Mouse (Mus musculus): ENCODE data around the gene Tgfb1. TPM values are rescaled to one million over a fixed set of nuclear protein-coding genes. Genes with fewer than 3 reads are reported as not detected.
A peak's percentile ranks its signal among the peaks of the same experiment; 100 is the strongest.

Tgfb1 gene
- polyA plus RNA-seq, 1 experiment from 2014 or later = 1.6 TPM

DNA sequence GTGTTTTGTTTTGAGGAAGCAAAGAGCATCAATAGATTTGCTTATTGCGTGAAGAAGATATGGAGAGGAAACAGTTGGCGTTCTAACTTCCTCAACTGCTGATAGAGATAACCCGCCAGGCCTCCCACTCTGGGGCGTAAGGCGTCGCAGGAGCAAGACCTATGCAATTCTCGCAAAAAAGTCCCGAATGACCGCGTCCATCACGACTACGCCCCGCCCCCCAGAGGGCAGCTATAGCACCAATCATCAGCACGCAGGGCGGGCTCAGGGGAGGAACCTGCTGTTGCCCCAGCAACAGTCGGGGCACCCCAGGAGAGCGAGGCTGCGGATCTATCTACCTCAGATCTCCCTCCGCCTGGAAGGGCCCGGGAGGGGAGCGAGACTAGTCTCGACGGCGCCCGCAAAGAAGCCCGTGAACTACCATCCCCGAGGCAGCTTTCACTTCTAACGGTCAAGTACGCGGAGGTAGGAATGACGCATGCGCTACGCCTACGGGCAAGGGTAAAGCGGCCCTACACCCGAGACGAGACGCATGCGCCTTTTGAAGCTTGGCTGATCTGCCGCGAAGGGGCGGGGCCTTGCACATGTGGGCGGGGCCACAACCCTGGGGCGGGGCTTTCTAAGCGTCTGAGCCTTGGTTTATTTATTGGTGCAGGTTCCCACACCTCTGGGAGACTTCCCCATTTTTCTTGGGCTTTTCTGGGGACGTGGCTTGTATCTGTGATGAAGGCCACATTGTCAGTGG, 6.1 kb upstream of the Tgfb1 start, which contains the start of gene B9d2:
B9d2 (plus strand) TSS at position 267 of the 745 bp plus-strand sequence.
- Histone ChIP-seq H3K4me3 (ENCODE audit: low read depth, low read length) (peak within 1 kb of the TSS; percentile 51), H3K27me3 (ENCODE audit: control insufficient read depth, insufficient read depth, low read length) (peaks cover 9% of the 10 kb centered on the region), H3K9ac (ENCODE audit: low read length) (peak within 1 kb of the TSS; percentile 58), H3K9me3 (ENCODE audit: control insufficient read depth, low read length) (no peaks in the 10 kb centered on the region), H3K4me2 (ENCODE audit: low read depth) (peak within 1 kb of the TSS; percentile 26), H3K36me3 (ENCODE audit: control insufficient read depth, insufficient read depth, low read length) (no peaks in the 10 kb centered on the region), H3K27ac (ENCODE audit: low read depth, low read length) (peak within 1 kb of the TSS; percentile 71), H3K4me1 (ENCODE audit: control insufficient read depth, insufficient read depth, low read length) (peaks cover 3% of the 10 kb centered on the region)
- ATAC-seq (ENCODE audit: insufficient read depth, low FRiP score, low TSS enrichment) (peak; percentile 96), DNase-seq (ENCODE audit: low spot score) (peak; percentile 95)
- under 1% methylated on average over 45 of the region's 46 CpGs for WGBS

DNA sequence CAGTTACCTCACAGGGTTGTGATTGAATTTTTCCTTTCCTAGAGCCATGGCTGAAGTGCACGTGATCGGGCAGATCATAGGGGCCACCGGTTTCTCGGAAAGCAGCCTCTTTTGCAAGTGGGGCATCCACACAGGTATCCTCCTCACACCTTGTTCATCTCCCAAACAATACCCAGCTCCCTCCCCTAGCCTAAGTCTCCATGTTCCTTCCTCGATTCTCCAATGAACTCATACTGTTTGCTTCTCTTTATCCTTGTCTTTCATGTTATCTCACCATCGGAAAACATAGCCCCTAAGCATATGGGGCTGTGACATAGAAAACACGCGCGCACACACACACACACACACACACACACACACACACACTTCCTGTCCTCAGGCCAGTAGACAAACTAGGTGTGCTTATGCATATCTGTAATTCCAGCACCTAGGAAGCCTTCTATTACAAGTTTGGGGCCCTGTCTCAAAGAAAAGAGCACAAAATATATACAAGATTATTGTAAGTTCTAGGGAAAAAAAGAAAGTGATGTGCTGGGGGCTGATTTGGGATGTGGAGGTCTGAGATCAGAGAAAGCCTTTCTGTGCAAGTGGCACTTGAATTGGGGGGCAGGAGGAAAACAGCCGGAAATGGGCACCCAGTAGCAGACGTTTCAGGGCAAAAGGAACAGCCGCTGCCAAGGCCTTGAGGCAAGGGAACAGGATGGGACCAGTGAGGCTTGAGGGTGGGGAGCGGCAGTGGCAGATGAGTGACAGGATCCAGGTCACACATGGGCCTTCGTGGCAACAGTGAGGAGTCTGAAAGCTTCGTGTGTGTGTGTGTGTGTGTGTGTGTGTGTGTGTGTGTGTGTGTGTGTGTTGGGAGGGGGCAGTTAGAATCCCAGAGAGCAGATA, 5.2 kb upstream of the Tgfb1 start:
- Histone ChIP-seq H3K4me1 (ENCODE audit: control insufficient read depth, insufficient read depth, low read length) (peaks cover 3% of the 10 kb centered on the region), H3K9ac (ENCODE audit: low read length) (no peak overlapping the region), H3K36me3 (ENCODE audit: control insufficient read depth, insufficient read depth, low read length) (no peaks in the 10 kb centered on the region), H3K27ac (ENCODE audit: low read depth, low read length) (no peak overlapping the region), H3K4me3 (ENCODE audit: low read depth, low read length) (peak overlapping the region; percentile 51; the same call in 1 of the 2 replicates), H3K27me3 (ENCODE audit: control insufficient read depth, insufficient read depth, low read length) (peaks cover 12% of the 10 kb centered on the region), H3K4me2 (ENCODE audit: low read depth) (no peak overlapping the region), H3K9me3 (ENCODE audit: control insufficient read depth, low read length) (no peaks in the 10 kb centered on the region)
- DNase-seq (ENCODE audit: low spot score) (no peak), ATAC-seq (ENCODE audit: insufficient read depth, low FRiP score, low TSS enrichment) (no peak)
- WGBS = 67% methylated on average over 15 of the region's 15 CpGs

DNA sequence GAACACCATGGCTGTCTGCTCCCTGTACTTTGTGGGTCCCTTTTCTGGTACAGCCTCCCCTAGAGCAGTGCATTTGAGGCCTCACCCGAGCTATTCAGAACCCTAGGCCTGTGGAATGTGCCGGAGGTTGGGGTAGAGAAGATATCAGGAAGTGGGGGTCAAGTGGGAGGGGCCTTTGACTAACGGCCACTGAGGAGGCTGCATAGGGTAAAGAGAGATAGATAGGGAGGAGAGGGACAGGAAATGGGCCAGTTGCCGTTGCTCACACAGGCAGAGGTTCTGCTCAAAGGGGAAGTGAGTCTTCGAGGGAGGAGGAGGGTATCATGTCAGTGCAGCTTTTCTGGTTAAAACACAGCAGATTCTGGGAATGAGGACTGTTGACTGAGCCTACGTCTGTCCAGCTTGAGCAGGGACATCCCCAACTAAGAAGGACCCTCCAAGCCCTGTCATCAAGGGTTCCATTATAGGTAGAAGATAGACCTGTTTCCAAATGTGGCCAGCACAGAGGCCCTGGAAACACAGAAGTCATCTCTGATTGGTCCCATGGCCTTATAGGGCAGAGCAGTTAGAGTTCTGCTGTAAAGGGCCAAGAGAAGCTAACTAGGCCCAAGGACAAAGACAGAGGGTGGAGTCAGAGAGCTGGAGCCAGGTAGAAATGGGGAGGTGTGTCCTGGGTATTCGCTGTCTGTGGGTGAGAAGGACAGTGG, 3.2 kb upstream of the Tgfb1 start:
- Histone ChIP-seq H3K4me2 (ENCODE audit: low read depth) (no peak overlapping the region), H3K4me3 (ENCODE audit: low read depth, low read length) (no peak overlapping the region), H3K36me3 (ENCODE audit: control insufficient read depth, insufficient read depth, low read length) (no peaks in the 10 kb centered on the region), H3K9ac (ENCODE audit: low read length) (no peak overlapping the region), H3K4me1 (ENCODE audit: control insufficient read depth, insufficient read depth, low read length) (peaks cover 5% of the 10 kb centered on the region), H3K9me3 (ENCODE audit: control insufficient read depth, low read length) (no peaks in the 10 kb centered on the region), H3K27me3 (ENCODE audit: control insufficient read depth, insufficient read depth, low read length) (peaks cover 32% of the 10 kb centered on the region), H3K27ac (ENCODE audit: low read depth, low read length) (no peak overlapping the region)
- no peak for ATAC-seq (ENCODE audit: insufficient read depth, low FRiP score, low TSS enrichment)
- no peak for DNase-seq (ENCODE audit: low spot score)
- 70% methylated on average over 7 of the region's 7 CpGs for WGBS

DNA sequence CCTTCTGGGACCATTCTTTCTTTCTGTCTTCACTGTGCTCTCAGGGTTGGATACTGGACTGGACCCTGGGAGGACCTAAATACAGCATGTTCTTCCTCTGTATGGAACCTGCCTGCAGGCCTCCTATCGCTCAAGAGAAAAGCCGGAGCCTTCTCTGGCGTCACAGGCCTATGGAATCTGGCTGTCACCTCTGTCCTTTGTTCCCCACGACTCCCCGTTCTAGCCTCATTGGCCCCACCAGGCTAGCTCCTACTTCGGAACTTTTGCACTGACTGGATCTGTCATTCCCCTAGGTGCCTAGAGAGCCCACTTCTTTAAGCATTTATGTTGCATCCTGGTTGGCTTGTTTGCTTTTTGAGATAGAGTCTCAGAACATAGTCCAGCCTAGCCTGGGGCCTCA, 2.1 kb upstream of the Tgfb1 start:
- peaks cover 42% of the 10 kb centered on the region for H3K27me3 ChIP-seq (ENCODE audit: control insufficient read depth, insufficient read depth, low read length)
- no peak overlapping the region for H3K4me2 ChIP-seq (ENCODE audit: low read depth)
- no peak overlapping the region for H3K9ac ChIP-seq (ENCODE audit: low read length)
- 89% methylated on average over 6 of the region's 6 CpGs for WGBS
- H3K4me1 ChIP-seq (ENCODE audit: control insufficient read depth, insufficient read depth, low read length) = peaks cover 12% of the 10 kb centered on the region
- DNase-seq (ENCODE audit: low spot score) = no peak
- H3K27ac ChIP-seq (ENCODE audit: low read depth, low read length) = no peak overlapping the region
- no peaks in the 10 kb centered on the region for H3K36me3 ChIP-seq (ENCODE audit: control insufficient read depth, insufficient read depth, low read length)
- ATAC-seq (ENCODE audit: insufficient read depth, low FRiP score, low TSS enrichment) = no peak
- H3K9me3 ChIP-seq (ENCODE audit: control insufficient read depth, low read length) = no peaks in the 10 kb centered on the region
- H3K4me3 ChIP-seq (ENCODE audit: low read depth, low read length) = no peak overlapping the region

DNA sequence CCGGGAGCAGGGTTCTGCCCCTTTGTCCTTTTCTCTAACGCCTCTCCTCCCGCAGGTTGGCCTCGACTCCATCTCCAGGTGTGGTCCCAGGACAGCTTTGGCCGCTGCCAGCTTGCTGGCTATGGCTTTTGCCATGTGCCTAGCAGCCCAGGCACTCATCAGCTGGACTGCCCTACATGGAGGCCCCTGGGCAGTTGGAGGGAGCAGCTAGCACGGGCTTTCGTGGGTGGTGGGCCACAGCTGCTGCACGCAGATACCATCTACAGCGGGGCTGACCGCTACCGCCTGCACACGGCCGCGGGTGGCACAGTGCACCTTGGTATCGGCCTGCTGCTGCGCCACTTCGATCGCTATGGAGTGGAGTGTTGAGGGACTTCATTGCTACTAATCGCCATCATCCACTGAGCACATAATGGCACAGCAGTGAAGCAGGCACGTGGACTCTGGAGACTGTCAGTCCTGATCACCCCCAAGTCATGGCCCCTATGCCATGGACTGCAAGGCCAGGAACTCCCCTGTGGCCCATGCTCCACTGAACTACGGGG, 804 bp upstream of the Tgfb1 start:
- Histone ChIP-seq H3K27me3 (ENCODE audit: control insufficient read depth, insufficient read depth, low read length) (peaks cover 53% of the 10 kb centered on the region), H3K36me3 (ENCODE audit: control insufficient read depth, insufficient read depth, low read length) (no peaks in the 10 kb centered on the region), H3K9ac (ENCODE audit: low read length) (no peak overlapping the region), H3K9me3 (ENCODE audit: control insufficient read depth, low read length) (no peaks in the 10 kb centered on the region), H3K4me1 (ENCODE audit: control insufficient read depth, insufficient read depth, low read length) (peaks cover 12% of the 10 kb centered on the region), H3K27ac (ENCODE audit: low read depth, low read length) (no peak overlapping the region), H3K4me3 (ENCODE audit: low read depth, low read length) (no peak overlapping the region), H3K4me2 (ENCODE audit: low read depth) (peak overlapping the region; percentile 57; the same call in 1 of the 2 replicates)
- DNase-seq (ENCODE audit: low spot score) = no peak
- ATAC-seq (ENCODE audit: insufficient read depth, low FRiP score, low TSS enrichment) = no peak
- WGBS = 68% methylated on average over 21 of the region's 21 CpGs

DNA sequence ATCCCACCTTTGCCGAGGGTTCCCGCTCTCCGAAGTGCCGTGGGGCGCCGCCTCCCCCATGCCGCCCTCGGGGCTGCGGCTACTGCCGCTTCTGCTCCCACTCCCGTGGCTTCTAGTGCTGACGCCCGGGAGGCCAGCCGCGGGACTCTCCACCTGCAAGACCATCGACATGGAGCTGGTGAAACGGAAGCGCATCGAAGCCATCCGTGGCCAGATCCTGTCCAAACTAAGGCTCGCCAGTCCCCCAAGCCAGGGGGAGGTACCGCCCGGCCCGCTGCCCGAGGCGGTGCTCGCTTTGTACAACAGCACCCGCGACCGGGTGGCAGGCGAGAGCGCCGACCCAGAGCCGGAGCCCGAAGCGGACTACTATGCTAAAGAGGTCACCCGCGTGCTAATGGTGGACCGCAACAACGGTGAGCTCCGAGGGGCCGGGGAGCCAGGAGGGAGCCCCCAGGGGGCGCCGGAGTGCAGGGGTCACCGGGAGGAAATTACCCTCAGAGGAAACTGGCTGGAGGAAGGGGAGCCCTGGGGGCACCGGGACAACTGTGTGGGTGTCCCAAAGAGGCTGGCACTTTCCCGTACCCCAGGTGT, 1.1 kb downstream of the Tgfb1 start:
- Histone ChIP-seq H3K9me3 (ENCODE audit: control insufficient read depth, low read length) (no peaks in the 10 kb centered on the region), H3K27me3 (ENCODE audit: control insufficient read depth, insufficient read depth, low read length) (peaks cover 56% of the 10 kb centered on the region), H3K27ac (ENCODE audit: low read depth, low read length) (no peak overlapping the region), H3K9ac (ENCODE audit: low read length) (peak overlapping the region; percentile 26), H3K4me1 (ENCODE audit: control insufficient read depth, insufficient read depth, low read length) (peaks cover 9% of the 10 kb centered on the region), H3K36me3 (ENCODE audit: control insufficient read depth, insufficient read depth, low read length) (no peaks in the 10 kb centered on the region), H3K4me2 (ENCODE audit: low read depth) (peak overlapping the region; percentile 57), H3K4me3 (ENCODE audit: low read depth, low read length) (peak overlapping the region; percentile 37)
- DNase-seq (ENCODE audit: low spot score) (peak; percentile 31), ATAC-seq (ENCODE audit: insufficient read depth, low FRiP score, low TSS enrichment) (no peak)
- under 1% methylated on average over 47 of the region's 47 CpGs for WGBS

DNA sequence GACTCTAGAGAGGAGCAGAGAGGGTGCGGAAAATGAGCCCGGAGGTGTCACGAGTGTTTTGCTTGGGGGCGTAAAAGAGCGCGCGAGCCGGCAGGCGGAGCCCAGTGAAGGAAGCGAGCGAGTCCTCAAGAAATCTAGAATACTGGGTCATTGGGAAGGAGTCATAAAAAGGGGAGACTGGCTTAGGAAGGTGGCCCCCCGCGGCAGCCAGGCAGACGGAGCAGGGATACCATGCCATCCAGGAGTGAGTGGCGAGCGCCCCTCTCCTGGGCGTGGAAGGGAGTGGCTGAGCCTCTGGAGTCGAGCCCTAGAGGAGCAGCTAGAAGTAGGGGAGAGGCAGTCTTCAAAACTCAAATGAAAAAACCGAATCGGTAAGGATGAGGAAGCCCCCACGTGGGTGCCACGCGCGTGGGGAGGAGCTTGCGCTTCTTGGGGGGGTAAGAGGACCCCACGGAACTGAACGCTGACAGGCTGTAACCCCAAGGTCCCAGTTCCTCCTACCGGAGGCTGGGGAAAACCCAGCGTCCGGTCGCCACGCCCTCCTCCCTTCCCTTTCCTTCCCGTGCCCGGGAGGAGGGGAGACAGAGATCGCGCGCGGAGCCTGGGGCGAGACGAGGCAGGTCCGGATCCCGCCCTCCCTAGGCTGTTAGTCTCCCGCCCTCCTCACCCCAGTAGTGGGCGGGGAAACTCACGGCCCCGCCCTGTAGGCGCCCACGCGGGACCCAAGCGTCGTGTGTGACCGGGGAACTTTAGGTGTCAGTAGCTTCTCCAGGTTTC, 2.2 kb downstream of the Tgfb1 start:
- under 1% methylated on average over 44 of the region's 52 CpGs for WGBS

More for the DNA sequence above, 2.2 kb downstream of the Tgfb1 start:
- no peak; the same call in 1 of the 2 replicates for ATAC-seq (ENCODE audit: insufficient read depth, low FRiP score, low TSS enrichment)
- Histone ChIP-seq H3K4me3 (ENCODE audit: low read depth, low read length) (peak overlapping the region; percentile 37), H3K27ac (ENCODE audit: low read depth, low read length) (no peak overlapping the region), H3K9ac (ENCODE audit: low read length) (peak overlapping the region; percentile 35; the same call in 1 of the 2 replicates), H3K27me3 (ENCODE audit: control insufficient read depth, insufficient read depth, low read length) (peaks cover 56% of the 10 kb centered on the region), H3K4me1 (ENCODE audit: control insufficient read depth, insufficient read depth, low read length) (peaks cover 9% of the 10 kb centered on the region), H3K36me3 (ENCODE audit: control insufficient read depth, insufficient read depth, low read length) (no peaks in the 10 kb centered on the region), H3K4me2 (ENCODE audit: low read depth) (peak overlapping the region; percentile 57), H3K9me3 (ENCODE audit: control insufficient read depth, low read length) (no peaks in the 10 kb centered on the region)
- DNase-seq (ENCODE audit: low spot score) = peak; percentile 47
